Mouse (Mus musculus) neural tube, embryonic 13.5 days (tissue): ENCODE measurements around the gene Abhd11. TPM values are rescaled to one million over a fixed set of nuclear protein-coding genes. Genes with fewer than 3 reads are reported as not detected.
"Not testable (repeated sequence)": the region's sequence is repeated elsewhere in the genome, so short reads cannot be mapped to it uniquely, and the experiment has no call there.

Experiments
- ATAC-seq: fragments of 200-750 bp; cut with Nextera tagmentation; 2 replicates; pipeline ENCODE4 v1.8.0; 2017; ENCODE audit warnings: low read depth, mild to moderate bottlenecking, moderate TSS enrichment, moderate library complexity
- H3K27ac ChIP-seq: fragments of 300-500 bp; sonication (generic); replicated peaks from 2 replicates; pipeline ENCODE4 v1.5.1; 2015; ENCODE audit warnings: moderate library complexity, mild to moderate bottlenecking, inconsistent platforms
- H3K27me3 ChIP-seq: fragments of 300-500 bp; sonication (generic); 2 replicates; pipeline ENCODE4 v1.6.1; 2015; ENCODE audit warnings: mild to moderate bottlenecking, inconsistent platforms
- H3K36me3 ChIP-seq: fragments of 300-500 bp; sonication (generic); 2 replicates; pipeline ENCODE4 v1.6.1; 2015; ENCODE audit warnings: mild to moderate bottlenecking, inconsistent platforms
- H3K4me1 ChIP-seq: fragments of 300-500 bp; sonication (generic); replicated peaks from 2 replicates; pipeline ENCODE4 v1.6.1; 2015; ENCODE audit warnings: inconsistent platforms
- H3K4me2 ChIP-seq: fragments of 300-500 bp; sonication (generic); 2 replicates; pipeline ENCODE4 v1.6.1; 2015; ENCODE audit warnings: inconsistent platforms, mild to moderate bottlenecking, moderate library complexity
- H3K4me3 ChIP-seq: fragments of 300-500 bp; sonication (generic); 2 replicates; pipeline ENCODE4 v1.5.1; 2015; ENCODE audit warnings: mild to moderate bottlenecking, inconsistent platforms
- H3K9ac ChIP-seq: fragments of 300-500 bp; sonication (generic); 2 replicates; pipeline ENCODE4 v1.6.1; 2015; ENCODE audit warnings: moderate library complexity, mild to moderate bottlenecking, inconsistent platforms
- H3K9me3 ChIP-seq: fragments of 300-500 bp; sonication (generic); 2 replicates; pipeline ENCODE4 v1.6.1; 2016; ENCODE audit warnings: inconsistent platforms
- WGBS: fragments of 180-500 bp; shearing (Covaris S2); methylation state at CpG from one replicate; pipeline ENCODE4 v1.1.7; 2015; 5-methylcytosine and 5-hydroxymethylcytosine counted together
- polyA plus RNA-seq: library from polyadenylated mRNA; unstranded; fragments of >200 nt; fragmentation: Nextera tagmentation; extraction: Ambion mirVana; gene quantifications from 2 replicates; pipeline ENCODE4 v1.2.1, GENCODE M21; 2015

Gene Abhd11
- polyA plus RNA-seq, 1 experiment from 2014 or later: 72.2 TPM

DNA sequence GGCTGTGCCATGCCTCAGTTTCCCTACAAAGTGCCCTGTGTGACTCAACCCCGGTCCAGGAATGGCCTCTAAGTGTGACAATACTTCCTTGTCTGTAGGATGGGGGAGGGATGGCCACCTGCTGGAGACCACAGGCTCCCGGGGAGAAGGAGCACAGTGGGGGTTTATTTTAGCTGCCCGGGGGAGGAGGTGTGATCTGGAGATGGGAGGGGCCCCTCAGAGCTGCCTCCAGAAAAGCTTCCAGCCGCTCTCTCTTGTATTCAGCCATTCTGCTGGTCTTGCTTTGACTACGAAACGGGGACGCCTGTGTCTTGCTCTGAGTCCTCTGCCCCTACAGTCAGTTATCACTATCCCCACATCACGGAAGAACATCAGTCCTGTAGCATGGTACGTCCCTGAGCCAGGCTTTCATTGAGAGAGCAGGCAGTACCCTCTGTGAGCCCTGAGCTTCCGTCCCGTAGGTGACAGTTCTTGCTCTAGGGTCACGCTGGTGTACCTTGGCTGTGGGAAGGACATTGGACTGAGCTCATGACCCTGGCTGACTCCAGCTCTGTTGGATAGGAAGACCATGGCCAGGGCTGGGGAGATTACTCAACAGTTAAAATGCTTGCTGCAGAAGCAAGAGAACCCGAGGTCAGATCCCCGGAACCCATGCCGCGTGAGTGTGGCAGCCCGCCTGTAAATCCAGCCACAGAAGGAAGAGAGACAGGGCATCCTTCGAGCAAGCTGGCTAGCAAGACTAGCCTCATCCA lies 26.8 kb downstream of the Abhd11 start:
- ATAC-seq: no peak
- 65% methylated on average over 18 of the region's 18 CpGs for WGBS
- no peak overlapping the region for H3K9ac ChIP-seq
- no peaks in the 10 kb centered on the region for H3K27me3 ChIP-seq
- H3K4me1 ChIP-seq: peaks cover 5% of the 10 kb centered on the region; the same call in 1 of the 2 replicates
- 0 out of 2 replicates have a peak, but pooled peaks cover 4% of the 10 kb centered on the region for H3K9me3 ChIP-seq
- no peak overlapping the region for H3K27ac ChIP-seq
- H3K36me3 ChIP-seq: peaks cover 17% of the 10 kb centered on the region; the same call in 1 of the 2 replicates
- H3K4me3 ChIP-seq: no peak overlapping the region
- no peak overlapping the region for H3K4me2 ChIP-seq

- H3K4me1 ChIP-seq: peaks cover 5% of the 10 kb centered on the region; the same call in 1 of the 2 replicates
- H3K9ac ChIP-seq: no peak overlapping the region
- H3K27ac ChIP-seq: no peak overlapping the region
- no peak overlapping the region for H3K4me2 ChIP-seq
- no peaks in the 10 kb centered on the region for H3K27me3 ChIP-seq
- H3K4me3 ChIP-seq: no peak overlapping the region
- 84% methylated on average over 3 of the region's 3 CpGs for WGBS
- ATAC-seq: no peak
- H3K36me3 ChIP-seq: peaks cover 17% of the 10 kb centered on the region; the same call in 1 of the 2 replicates
- 0 out of 2 replicates have a peak, but pooled peaks cover 4% of the 10 kb centered on the region for H3K9me3 ChIP-seq
Observed at GRCm38 (mm10) chr5:135037946-135038345, 29.0 kb downstream of the Abhd11 start.

DNA sequence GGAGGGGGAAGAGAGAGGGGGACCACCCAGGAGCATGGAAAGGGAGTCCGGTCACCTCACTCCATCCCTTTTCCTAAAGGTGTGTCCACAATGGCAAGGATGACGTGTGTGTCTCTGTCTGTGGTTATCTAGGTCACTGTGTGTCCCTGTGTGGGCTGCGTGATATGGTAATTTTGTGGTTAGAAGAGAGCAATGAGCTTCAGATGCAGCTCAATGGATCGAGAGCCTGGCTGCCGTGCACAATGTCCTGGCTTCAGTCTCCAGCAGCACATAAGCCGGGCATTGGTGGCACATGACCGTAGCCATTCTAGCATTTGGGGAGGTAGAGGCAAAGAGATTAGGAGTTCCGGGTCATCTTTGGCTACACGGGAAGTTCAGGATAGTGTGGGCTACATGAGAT lies 30.6 kb downstream of the Abhd11 start:
- no peaks in the 10 kb centered on the region for H3K27me3 ChIP-seq
- 90% methylated on average over 9 of the region's 9 CpGs for WGBS
- no peak for ATAC-seq
- peaks cover 23% of the 10 kb centered on the region for H3K36me3 ChIP-seq
- no peak overlapping the region for H3K4me3 ChIP-seq
- H3K4me1 ChIP-seq: peaks cover 5% of the 10 kb centered on the region; the same call in 1 of the 2 replicates
- H3K9me3 ChIP-seq: no peaks in the 10 kb centered on the region
- H3K4me2 ChIP-seq: no peak overlapping the region
- H3K27ac ChIP-seq: no peak overlapping the region
- H3K9ac ChIP-seq: no peak overlapping the region

- Histone ChIP-seq H3K27ac (no peak overlapping the region), H3K4me3 (no peak overlapping the region), H3K9me3 (no peaks in the 10 kb centered on the region), H3K36me3 (peaks cover 28% of the 10 kb centered on the region), H3K4me1 (peaks cover 5% of the 10 kb centered on the region; the same call in 1 of the 2 replicates), H3K9ac (0 out of 2 replicates have a peak overlapping the region, but pooled peaks have one; percentile 12), H3K27me3 (no peaks in the 10 kb centered on the region), H3K4me2 (no peak overlapping the region)
- 60% methylated on average over 6 of the region's 6 CpGs for WGBS
- ATAC-seq: no peak
Observed at GRCm38 (mm10) chr5:135040059-135040458, 31.1 kb downstream of the Abhd11 start.

DNA sequence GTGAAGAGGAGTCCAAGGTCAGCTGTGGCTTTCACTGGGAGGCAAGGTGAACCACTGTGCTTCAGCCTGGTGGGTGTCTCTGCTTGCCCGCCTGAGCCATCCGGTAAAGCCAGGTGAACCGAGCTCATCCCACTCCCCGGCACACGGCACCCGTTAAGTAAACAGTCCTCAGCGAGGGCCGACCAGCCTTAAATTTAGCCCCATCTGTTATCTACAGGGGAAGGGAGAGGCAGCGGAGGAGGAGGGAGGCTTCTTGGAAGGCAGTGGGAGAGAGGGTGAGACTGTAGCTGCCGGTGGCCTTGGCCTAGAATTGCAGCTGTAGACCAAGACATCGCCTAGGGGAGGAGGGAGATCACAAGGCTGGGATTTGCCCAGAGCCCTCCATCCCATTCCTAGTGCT lies 31.8 kb downstream of the Abhd11 start:
- no peak overlapping the region for H3K27ac ChIP-seq
- H3K4me1 ChIP-seq: no peaks in the 10 kb centered on the region; the same call in 1 of the 2 replicates
- ATAC-seq: no peak

GRCm38 (mm10) chr5:135042105-135042788 lies 33.3 kb downstream of the Abhd11 start:
- H3K9ac ChIP-seq: no peak overlapping the region
- H3K27ac ChIP-seq: no peak overlapping the region
- no peak overlapping the region for H3K4me3 ChIP-seq
- H3K27me3 ChIP-seq: no peaks in the 10 kb centered on the region
- no peaks in the 10 kb centered on the region for H3K4me1 ChIP-seq
- H3K4me2 ChIP-seq: no peak overlapping the region
- ATAC-seq: no peak
- WGBS: 22% methylated on average over 21 of the region's 21 CpGs
- no peaks in the 10 kb centered on the region for H3K9me3 ChIP-seq
- H3K36me3 ChIP-seq: peaks cover 37% of the 10 kb centered on the region

More for the DNA sequence above, 31.8 kb downstream of the Abhd11 start:
- H3K4me3 ChIP-seq: no peak overlapping the region
- H3K9ac ChIP-seq: no peak overlapping the region
- 78% methylated on average over 11 of the region's 11 CpGs for WGBS
- H3K27me3 ChIP-seq: no peaks in the 10 kb centered on the region
- H3K36me3 ChIP-seq: peaks cover 35% of the 10 kb centered on the region
- no peaks in the 10 kb centered on the region for H3K9me3 ChIP-seq
- no peak overlapping the region for H3K4me2 ChIP-seq

DNA sequence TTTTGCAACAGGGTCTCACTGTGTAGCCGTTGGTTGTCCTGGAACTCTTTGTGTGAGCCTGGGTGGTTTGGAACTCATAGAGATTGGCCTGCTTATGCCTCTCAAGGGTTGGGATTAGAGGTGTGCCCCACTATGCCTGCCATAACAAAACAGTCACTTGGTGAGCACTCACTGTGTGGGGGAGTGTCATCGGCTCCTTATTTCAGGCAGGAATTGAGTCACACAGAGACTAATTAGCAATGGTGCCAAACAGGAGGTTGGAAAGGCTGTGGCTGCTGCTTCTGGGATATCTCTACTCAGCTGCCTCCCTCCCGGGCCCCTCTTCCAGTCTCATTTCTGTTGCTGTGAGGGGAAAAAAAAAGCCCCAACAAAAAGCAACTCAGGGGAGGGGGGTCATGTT lies 35.6 kb downstream of the Abhd11 start:
- ATAC-seq: no peak
- Histone ChIP-seq H3K27ac (no peak overlapping the region), H3K9me3 (no peaks in the 10 kb centered on the region), H3K4me2 (no peak overlapping the region), H3K9ac (no peak overlapping the region), H3K27me3 (no peaks in the 10 kb centered on the region), H3K36me3 (peaks cover 37% of the 10 kb centered on the region), H3K4me3 (no peak overlapping the region), H3K4me1 (no peaks in the 10 kb centered on the region)
- 93% methylated on average over 3 of the region's 3 CpGs for WGBS

- Histone ChIP-seq H3K4me3 (no peak overlapping the region), H3K4me1 (no peaks in the 10 kb centered on the region), H3K9me3 (no peaks in the 10 kb centered on the region), H3K36me3 (peaks cover 74% of the 10 kb centered on the region), H3K27ac (no peak overlapping the region), H3K4me2 (no peak overlapping the region), H3K9ac (no peak overlapping the region), H3K27me3 (no peaks in the 10 kb centered on the region)
- whole genome bisulfite sequencing: 92% methylated on average over 5 of the region's 5 CpGs
- no peak for ATAC-seq
Observed at GRCm38 (mm10) chr5:135048539-135048938, 39.6 kb downstream of the Abhd11 start.

DNA sequence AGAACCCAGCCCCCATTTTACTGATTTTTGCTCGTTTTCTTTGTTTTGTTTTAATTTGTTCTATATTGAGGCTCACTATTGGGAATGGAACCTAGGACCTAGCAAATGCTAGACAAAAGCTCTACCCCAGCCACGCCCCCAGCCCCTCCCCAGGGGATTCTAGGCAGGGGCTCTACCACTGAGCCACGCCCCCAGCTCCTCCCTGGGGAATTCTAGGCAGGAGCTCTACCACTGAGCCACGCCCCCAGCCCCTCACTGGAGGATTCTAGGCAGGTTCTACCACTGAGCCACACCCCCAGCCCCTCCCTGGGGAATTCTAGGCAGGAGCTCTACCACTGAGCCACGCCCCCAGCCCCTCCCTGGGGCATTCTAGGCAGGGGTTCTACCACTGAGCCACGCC lies 40.3 kb downstream of the Abhd11 start:
- peaks cover 77% of the 10 kb centered on the region for H3K36me3 ChIP-seq
- H3K27ac ChIP-seq, H3K9me3 ChIP-seq, H3K9ac ChIP-seq, ATAC-seq, H3K4me3 ChIP-seq, H3K4me2 ChIP-seq, H3K27me3 ChIP-seq, H3K4me1 ChIP-seq: not testable (repeated sequence)
- 92% methylated on average over 6 of the region's 6 CpGs for WGBS

DNA sequence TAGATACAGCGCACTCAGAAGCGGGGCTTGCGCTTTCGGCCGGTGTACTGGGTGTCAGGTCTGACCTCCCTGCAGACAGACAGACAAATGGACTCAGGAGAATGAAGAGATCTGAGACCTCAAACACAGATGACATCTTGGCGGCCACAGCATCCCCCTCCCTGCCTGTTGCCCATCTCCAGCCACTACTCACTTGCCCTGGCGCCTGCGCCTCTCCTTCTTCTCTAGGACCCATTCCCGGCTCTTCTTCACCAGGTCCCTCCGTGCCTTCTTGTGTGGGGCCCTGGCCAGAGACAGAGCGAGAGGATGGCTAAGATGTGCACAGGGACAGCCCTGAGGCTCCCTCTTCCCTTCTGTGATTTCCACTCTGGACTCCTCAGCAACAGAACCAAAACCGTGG lies 44.4 kb downstream of the Abhd11 start:
- H3K4me3 ChIP-seq: no peak overlapping the region
- H3K9me3 ChIP-seq: no peaks in the 10 kb centered on the region
- WGBS: 92% methylated on average over 12 of the region's 12 CpGs
- H3K27ac ChIP-seq: no peak overlapping the region
- H3K9ac ChIP-seq: no peak overlapping the region
- no peaks in the 10 kb centered on the region for H3K4me1 ChIP-seq
- no peak for ATAC-seq
- peaks cover 93% of the 10 kb centered on the region for H3K36me3 ChIP-seq
- no peak overlapping the region for H3K4me2 ChIP-seq
- no peaks in the 10 kb centered on the region for H3K27me3 ChIP-seq
